Mouse (Mus musculus) left cerebral cortex, adult 8-10 months (tissue): ENCODE measurements around the gene Ptpn11. TPM values are rescaled to one million over a fixed set of nuclear protein-coding genes. Genes with fewer than 3 reads are reported as not detected.
A peak's percentile ranks its signal among the peaks of the same experiment; 100 is the strongest.
"Not testable (repeated sequence)": the region's sequence is repeated elsewhere in the genome, so short reads cannot be mapped to it uniquely, and the experiment has no call there.

ENCODE experiments used
- DNase-seq, 2 experiments: peaks; one replicate each; pipeline ENCODE4 v3.0.0; 2022; ENCODE audit warnings: low spot score in 2 of 2
- total RNA-seq, 4 experiments: library from RNA; stranded (reverse); gene quantifications; 2 replicates each; pipeline ENCODE4 v1.2.4; 2022

Gene Ptpn11
- total RNA-seq = 100 to 1,000 TPM; 106 to 113 (median 109) TPM

DNA sequence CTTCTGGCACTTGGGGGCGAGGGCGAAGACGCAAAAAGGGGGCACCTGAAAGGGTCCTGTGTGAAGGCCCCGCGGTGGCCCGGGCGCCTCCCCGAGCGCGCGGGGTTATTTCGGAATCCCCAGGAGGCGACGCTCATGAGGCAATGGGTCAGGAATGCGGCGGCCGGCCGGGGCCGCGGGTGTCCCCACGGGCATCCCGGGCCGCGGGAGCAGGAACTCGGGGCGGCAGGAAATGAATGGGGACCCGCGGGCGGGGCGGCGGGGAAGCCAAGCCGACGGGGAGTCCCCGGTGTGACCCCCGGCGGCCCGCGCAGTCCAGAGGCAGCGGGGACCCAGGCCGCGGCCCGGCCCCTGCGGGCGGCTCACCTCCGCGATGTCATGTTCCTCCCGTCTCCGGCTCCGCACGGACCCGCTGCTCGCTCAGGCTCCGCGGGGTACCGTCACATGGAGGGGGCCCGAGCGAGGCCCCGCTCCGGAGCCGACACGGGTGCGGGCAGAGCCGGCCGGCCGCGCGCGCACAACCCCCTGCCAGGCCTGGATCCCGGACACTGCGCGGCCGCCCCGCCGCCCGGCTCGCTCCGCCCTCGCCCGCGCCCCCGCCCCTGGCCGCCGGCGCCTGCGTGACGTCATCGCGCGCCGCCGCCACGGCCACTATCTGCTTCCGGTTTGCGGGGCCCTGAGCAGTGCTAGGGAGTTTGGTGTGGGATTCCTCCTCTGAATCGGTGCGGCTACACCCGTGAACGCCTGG is at the start of gene Ptpn11:
TSS of gene Ptpn11 (minus strand) at position 562 of the 748 bp plus-strand sequence.
- DNase-seq = peak; percentile 27 to 77

GRCm38 (mm10) chr5:121239846-121240245 is 48.6 kb upstream of the Ptpn11 start:
- no peak for DNase-seq

GRCm38 (mm10) chr5:121238208-121238607 is 47.0 kb upstream of the Ptpn11 start:
- DNase-seq = no peak

GRCm38 (mm10) chr5:121236171-121236570 is 45.0 kb upstream of the Ptpn11 start:
- peak in 1 of 2 experiments; percentile 68 for DNase-seq

DNA sequence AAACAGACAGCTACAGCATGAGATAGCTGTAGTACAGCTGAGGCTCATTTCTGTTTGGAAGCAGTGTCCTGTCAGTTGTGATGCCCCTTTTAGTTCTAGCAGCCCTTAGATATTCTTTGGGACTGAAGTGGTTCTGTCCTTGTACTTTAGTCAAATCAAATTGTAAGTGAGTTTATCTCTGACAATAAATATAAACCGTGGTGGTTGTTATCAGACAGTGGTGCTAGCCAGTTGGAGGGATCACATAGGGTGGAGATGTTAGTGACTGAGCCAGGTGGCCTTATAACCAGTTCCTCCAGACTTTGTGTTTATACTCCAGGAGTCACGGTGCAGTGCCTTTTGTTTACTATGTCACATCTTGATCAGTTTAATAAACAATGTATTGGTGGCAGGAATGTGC is 42.5 kb upstream of the Ptpn11 start:
- no peak for DNase-seq

DNA sequence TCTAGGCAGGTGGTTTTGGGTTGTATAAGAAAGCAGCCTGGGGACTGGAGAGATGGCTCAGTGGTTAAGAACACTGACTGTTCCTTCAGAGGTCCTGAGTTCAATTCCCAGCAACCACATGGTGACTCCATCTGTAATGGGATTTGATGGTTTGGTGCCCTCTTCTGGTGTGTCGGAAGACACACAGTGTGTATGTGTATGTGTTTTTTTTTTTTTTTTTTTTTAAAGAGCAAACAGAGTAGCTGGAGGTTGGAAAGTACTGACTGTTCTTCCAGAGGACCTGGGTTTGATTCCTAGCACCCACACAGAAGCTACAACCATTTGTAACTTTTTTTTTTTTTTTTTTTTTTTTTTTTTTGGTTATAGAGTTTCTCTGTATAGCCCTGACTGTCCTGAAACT is 41.6 kb upstream of the Ptpn11 start:
- no peak for DNase-seq

GRCm38 (mm10) chr5:121230811-121231210 is 39.6 kb upstream of the Ptpn11 start:
- no peak for DNase-seq

GRCm38 (mm10) chr5:121229182-121229581 is 38.0 kb upstream of the Ptpn11 start:
- no peak for DNase-seq

DNA sequence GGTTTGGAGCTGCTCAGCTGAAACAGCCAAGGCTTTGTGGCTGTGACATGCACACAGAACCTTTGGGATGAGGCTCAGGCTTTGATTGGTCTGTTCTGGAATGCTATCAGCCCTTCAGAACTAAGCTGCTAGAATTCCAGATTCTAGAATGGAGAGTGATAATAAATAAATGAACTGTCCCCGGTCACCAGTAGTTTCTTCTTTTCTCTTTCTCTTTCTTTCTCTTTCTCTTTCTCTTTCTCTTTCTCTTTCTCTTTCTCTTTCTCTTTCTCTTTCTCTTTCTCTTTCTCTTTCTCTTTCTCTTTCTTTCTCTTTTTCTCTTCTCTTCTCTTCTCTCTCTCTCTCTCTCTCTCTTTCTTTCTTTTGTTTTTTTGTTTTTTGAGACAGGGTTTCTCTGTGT is 36.1 kb upstream of the Ptpn11 start:
- DNase-seq = not testable (repeated sequence)

DNA sequence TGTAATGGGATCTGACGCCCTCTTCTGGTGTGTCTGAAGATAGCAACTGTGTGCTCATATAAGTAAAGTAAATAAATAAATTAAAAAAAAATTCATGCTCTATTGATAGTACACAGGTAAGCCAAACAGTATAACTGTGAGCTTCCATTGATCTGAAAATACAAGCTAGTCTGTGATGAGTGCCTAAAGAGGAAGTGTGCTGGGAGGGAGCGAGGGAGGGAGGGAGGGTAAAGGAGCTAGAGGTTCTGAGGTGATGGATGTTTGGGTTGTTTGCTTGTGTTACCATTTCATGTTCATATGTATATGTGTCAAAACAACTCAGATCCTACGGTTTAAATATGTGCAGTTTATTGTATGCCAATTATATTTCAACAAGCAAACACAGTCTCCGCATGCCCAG is 35.6 kb upstream of the Ptpn11 start:
- no peak for DNase-seq

DNA sequence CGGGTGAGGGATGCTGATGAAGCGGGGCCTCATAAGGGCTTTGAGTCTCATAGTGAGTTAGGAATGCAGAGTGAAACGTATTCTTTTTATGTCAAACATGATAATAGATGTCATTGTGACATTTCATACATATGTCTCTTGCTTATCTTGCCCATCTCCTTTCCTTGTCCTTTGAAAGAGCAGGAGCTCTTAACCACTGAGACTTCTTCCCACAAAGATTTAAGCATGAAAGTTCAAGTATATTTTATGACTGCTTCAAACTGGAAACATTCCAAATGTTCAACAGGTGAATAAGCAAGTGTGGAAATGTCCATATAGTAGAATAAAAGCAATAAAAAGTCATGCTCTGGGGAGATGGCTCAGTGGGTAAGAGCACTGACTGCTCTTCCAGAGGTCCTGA is 35.2 kb upstream of the Ptpn11 start:
- no peak for DNase-seq

GRCm38 (mm10) chr5:121225854-121226253 is 34.7 kb upstream of the Ptpn11 start:
- no peak for DNase-seq

DNA sequence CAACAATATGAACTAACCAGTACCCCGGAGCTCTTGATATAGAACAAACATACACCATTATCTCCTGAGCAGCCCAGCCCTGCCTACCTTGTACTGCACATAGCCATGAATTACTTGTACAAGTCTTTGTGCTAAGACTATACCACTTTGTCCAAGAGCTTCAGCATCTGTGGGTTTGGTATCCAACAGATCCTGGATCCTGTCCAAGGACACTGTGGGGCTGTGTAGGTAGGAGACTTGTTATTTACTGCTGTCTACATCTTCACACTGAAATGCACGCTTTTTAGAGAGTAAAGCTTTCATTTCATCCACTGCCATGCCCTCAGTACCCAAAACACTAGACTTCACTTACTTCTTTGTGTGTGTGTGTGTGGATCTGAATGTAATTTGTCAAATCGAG is 33.7 kb upstream of the Ptpn11 start:
- DNase-seq = no peak

DNA sequence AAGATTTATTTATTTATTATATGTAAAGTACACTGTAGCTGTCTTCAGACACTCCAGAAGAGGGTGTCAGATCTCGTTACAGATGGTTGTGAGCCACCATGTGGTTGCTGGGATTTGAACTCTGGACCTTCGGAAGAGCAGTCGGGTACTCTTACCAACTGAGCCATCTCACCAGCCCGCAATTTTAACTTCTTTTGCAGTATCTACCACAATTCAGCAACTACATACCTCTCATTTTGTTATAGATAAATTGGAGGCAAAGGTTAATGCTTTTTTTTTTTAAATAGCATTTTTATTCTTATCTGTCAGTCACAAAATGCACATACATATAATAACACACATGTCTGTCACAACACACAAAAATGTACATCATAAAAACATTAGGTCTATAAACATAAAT is 32.8 kb upstream of the Ptpn11 start:
- DNase-seq = not testable (repeated sequence)

- no peak for DNase-seq
These were observed 30.2 kb upstream of the Ptpn11 start for GRCm38 (mm10) chr5:121221328-121221850.

GRCm38 (mm10) chr5:121220732-121221301 is 29.6 kb upstream of the Ptpn11 start:
- peak in 1 of 2 experiments; percentile 35 for DNase-seq

DNA sequence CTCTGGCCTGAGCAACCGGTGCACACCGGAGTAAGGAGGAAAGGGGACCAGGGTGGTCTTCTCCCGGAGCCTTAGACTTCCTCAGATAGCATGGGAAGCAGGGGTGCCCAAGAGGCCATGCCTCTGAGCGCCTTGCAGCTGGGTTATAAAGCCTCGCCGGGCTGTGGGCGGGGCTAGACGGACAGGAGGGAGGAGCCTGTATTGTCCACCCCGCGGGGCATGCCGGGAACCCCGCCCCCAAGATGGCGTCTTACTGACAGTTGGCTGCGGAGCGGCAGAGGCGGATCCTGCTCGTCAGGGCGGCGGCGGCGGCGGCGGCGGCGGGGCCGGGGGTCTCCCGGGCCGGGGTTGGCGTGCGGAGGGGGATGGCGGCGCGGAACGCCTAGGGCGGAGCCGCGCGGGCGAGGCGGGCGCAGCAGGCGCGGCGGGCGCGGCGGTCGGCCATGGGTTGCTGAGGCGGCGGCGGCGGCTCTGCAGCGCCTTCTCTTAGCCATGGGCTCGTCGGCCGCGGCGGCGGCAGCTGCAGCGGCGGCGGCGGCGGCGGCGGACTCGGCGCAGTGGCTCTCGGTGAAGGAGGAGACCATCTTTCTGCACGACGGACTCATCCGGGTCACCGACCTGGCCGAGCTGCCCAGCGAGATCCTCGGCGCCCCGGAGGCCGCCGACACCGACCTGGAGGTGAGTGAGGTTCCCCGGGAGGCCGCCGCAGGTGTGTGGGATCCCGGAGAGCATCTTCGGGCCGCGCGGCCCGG is 29.0 kb upstream of the Ptpn11 start, which contains the start of gene Hectd4:
TSS of gene Hectd4 (plus strand) at position 240 of the 752 bp plus-strand sequence.
- DNase-seq = peak; percentile 90 to 91

DNA sequence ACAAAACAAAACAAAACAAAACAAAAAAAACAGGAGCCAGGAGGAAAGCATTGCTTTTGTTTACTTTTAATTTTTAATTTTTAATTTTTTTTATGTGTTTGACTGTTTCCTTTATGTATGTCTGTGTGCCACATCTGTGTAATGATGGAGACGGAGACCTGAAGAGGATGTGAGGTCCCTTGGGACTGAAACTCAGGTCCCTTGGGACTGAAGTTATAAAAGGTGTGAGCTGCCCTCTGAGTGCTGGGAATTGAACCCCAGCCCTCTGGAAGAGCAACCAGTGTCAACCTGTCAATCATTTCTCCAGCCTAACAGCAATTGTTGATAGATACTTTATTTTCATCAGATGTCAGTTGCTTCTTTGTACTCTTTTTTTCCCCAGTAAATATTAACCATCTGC is 28.0 kb upstream of the Ptpn11 start:
- DNase-seq = no peak

GRCm38 (mm10) chr5:121217313-121217634 is 26.1 kb upstream of the Ptpn11 start:
- DNase-seq = no peak

DNA sequence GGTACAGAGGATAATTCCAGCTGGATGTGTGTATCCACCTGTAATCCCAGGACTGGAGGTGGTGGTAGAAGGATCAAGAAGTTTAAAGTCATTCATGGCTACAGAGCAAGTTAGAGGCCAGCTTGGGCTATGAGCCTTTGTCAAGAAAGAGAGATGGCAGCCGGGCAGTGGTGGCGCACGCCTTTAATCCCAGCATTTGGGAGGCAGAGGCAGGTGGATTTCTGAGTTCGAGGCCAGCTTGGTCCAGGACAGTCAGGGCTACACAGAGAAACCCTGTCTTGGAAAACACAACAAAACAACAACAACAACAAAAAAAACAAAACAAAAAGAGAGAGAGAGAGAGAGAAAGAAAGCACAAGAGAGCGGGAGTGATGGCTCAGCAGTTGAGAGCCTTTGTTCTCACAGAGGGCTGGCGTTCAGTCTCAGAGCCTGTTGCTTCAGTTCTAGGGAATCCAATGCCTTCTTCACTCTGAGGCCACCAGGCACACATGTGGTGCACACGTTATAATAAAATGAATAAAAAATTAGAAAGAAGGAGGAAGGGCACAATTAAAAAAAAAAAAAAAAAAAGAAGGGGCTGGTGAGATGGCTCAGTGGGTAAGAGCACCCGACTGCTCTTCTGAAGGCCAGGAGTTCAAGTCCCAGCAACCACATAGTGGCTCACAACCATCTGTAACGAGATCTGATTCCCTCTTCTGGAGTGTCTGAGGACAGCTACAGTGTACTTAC is 25.6 kb upstream of the Ptpn11 start:
- not testable (repeated sequence) for DNase-seq

DNA sequence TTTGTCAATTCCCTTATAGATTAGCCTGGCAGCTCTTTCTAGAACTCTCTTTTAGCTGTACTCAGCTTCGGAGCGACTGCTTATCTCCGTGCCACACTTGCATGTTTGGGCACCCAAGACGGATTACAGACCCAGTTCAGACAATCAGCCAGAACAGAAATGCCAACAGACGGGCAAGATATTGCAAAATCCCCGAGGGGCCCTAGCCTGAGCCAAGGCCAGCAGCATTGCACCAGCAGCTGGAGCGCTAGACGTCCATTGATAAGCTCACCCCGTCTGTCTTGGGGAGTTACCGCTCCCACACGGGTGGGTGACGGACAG is 24.9 kb upstream of the Ptpn11 start:
- DNase-seq = no peak
